Mouse (Mus musculus): ENCODE measurements at regions not wholly inside any gene's neighbourhood (a gene's known extent, or its start where the extent isn't known, plus 50 kb on each side); places are given as distances from the start of the nearest gene placed in this dataset.

GRCm38 (mm10) chr1:102628061-102628460, 2140.3 kb upstream of the Cdh20 start:
- Histone ChIP-seq H3K9ac (no peak overlapping the region), H3K27ac (ENCODE audit: low read depth, low read length) (no peak overlapping the region), H3K4me3 (ENCODE audit: low read depth, low read length) (no peak overlapping the region), H3K27me3 (ENCODE audit: insufficient read depth, low read length) (no peaks in the 10 kb centered on the region), H3K4me2 (ENCODE audit: low read depth) (no peak overlapping the region), H3K36me3 (ENCODE audit: insufficient read depth) (no peaks in the 10 kb centered on the region), H3K9me3 (ENCODE audit: low read length) (no peaks in the 10 kb centered on the region), H3K4me1 (ENCODE audit: insufficient read depth) (no peaks in the 10 kb centered on the region)
- TF ChIP-seq CTCF (IDR thresholded peaks at IDR 0.05; ENCODE audit: low read depth) = no peak
- DNase-seq = peak; percentile 80
- 75% methylated on average over 7 of the region's 7 CpGs for WGBS
- peak; percentile 100 for ATAC-seq

- H3K27ac ChIP-seq (ENCODE audit: low read depth, low read length) = no peak overlapping the region
- H3K4me1 ChIP-seq (ENCODE audit: insufficient read depth) = no peaks in the 10 kb centered on the region
- peak; percentile 69; the same call in 1 of the 2 replicates for ATAC-seq
- H3K9me3 ChIP-seq (ENCODE audit: low read length) = no peaks in the 10 kb centered on the region
- H3K4me2 ChIP-seq (ENCODE audit: low read depth) = no peak overlapping the region
- WGBS = 56% methylated on average over 1 of the region's 1 CpGs
- no peaks in the 10 kb centered on the region for H3K27me3 ChIP-seq (ENCODE audit: insufficient read depth, low read length)
- H3K9ac ChIP-seq = no peak overlapping the region
- no peaks in the 10 kb centered on the region for H3K36me3 ChIP-seq (ENCODE audit: insufficient read depth)
- H3K4me3 ChIP-seq (ENCODE audit: low read depth, low read length) = no peak overlapping the region
- TF ChIP-seq CTCF (IDR thresholded peaks at IDR 0.05; ENCODE audit: low read depth) = no peak
- peak; percentile 5 for DNase-seq
Observed at GRCm38 (mm10) chr1:102644379-102644778, 2123.9 kb upstream of the Cdh20 start.

GRCm38 (mm10) chr1:102687367-102688070, 2080.8 kb upstream of the Cdh20 start:
- ATAC-seq (no peak), DNase-seq (no peak)
- no peaks in the 10 kb centered on the region for H3K9me3 ChIP-seq (ENCODE audit: low read length)
- H3K27ac ChIP-seq (ENCODE audit: low read depth, low read length) = no peak overlapping the region
- no peak overlapping the region for H3K4me3 ChIP-seq (ENCODE audit: low read depth, low read length)
- no peaks in the 10 kb centered on the region for H3K36me3 ChIP-seq (ENCODE audit: insufficient read depth)
- WGBS = 87% methylated on average over 2 of the region's 2 CpGs
- no peaks in the 10 kb centered on the region for H3K4me1 ChIP-seq (ENCODE audit: insufficient read depth)
- TF ChIP-seq CTCF (IDR thresholded peaks at IDR 0.05; ENCODE audit: low read depth) = no peak
- no peak overlapping the region for H3K9ac ChIP-seq
- no peak overlapping the region for H3K4me2 ChIP-seq (ENCODE audit: low read depth)
- no peaks in the 10 kb centered on the region for H3K27me3 ChIP-seq (ENCODE audit: insufficient read depth, low read length)

GRCm38 (mm10) chr1:102716459-102716858, 2051.9 kb upstream of the Cdh20 start:
- Histone ChIP-seq H3K4me3 (ENCODE audit: low read depth, low read length) (no peak overlapping the region), H3K9me3 (ENCODE audit: low read length) (no peaks in the 10 kb centered on the region), H3K4me2 (ENCODE audit: low read depth) (no peak overlapping the region), H3K27me3 (ENCODE audit: insufficient read depth, low read length) (no peaks in the 10 kb centered on the region), H3K36me3 (ENCODE audit: insufficient read depth) (no peaks in the 10 kb centered on the region), H3K27ac (ENCODE audit: low read depth, low read length) (no peak overlapping the region), H3K9ac (no peak overlapping the region), H3K4me1 (ENCODE audit: insufficient read depth) (no peaks in the 10 kb centered on the region)
- 77% methylated on average over 2 of the region's 2 CpGs for WGBS
- TF ChIP-seq CTCF (IDR thresholded peaks at IDR 0.05; ENCODE audit: low read depth) = no peak
- ATAC-seq (no peak), DNase-seq (no peak)

GRCm38 (mm10) chr1:102733991-102734390, 2034.3 kb upstream of the Cdh20 start:
- Histone ChIP-seq H3K27me3 (ENCODE audit: insufficient read depth, low read length) (no peaks in the 10 kb centered on the region), H3K4me3 (ENCODE audit: low read depth, low read length) (no peak overlapping the region), H3K4me1 (ENCODE audit: insufficient read depth) (no peaks in the 10 kb centered on the region), H3K27ac (ENCODE audit: low read depth, low read length) (no peak overlapping the region), H3K9ac (no peak overlapping the region), H3K9me3 (ENCODE audit: low read length) (no peaks in the 10 kb centered on the region), H3K36me3 (ENCODE audit: insufficient read depth) (no peaks in the 10 kb centered on the region), H3K4me2 (ENCODE audit: low read depth) (no peak overlapping the region)
- ATAC-seq (no peak), DNase-seq (no peak)
- no peak for TF ChIP-seq CTCF (IDR thresholded peaks at IDR 0.05; ENCODE audit: low read depth)
- 96% methylated on average over 1 of the region's 1 CpGs for WGBS

- no peaks in the 10 kb centered on the region for H3K4me1 ChIP-seq (ENCODE audit: insufficient read depth)
- no peak overlapping the region for H3K27ac ChIP-seq (ENCODE audit: low read depth, low read length)
- no peak overlapping the region for H3K4me3 ChIP-seq (ENCODE audit: low read depth, low read length)
- TF ChIP-seq CTCF (IDR thresholded peaks at IDR 0.05; ENCODE audit: low read depth) = no peak
- no peaks in the 10 kb centered on the region for H3K36me3 ChIP-seq (ENCODE audit: insufficient read depth)
- DNase-seq (no peak), ATAC-seq (no peak)
- WGBS = 82% methylated on average over 3 of the region's 3 CpGs
- H3K9me3 ChIP-seq (ENCODE audit: low read length) = no peaks in the 10 kb centered on the region
- H3K27me3 ChIP-seq (ENCODE audit: insufficient read depth, low read length) = no peaks in the 10 kb centered on the region
- no peak overlapping the region for H3K4me2 ChIP-seq (ENCODE audit: low read depth)
- H3K9ac ChIP-seq = no peak overlapping the region
Observed at GRCm38 (mm10) chr1:102735392-102735791, 2032.9 kb upstream of the Cdh20 start.

GRCm38 (mm10) chr1:102757941-102758340, 2010.4 kb upstream of the Cdh20 start:
- H3K4me1 ChIP-seq (ENCODE audit: insufficient read depth) = no peaks in the 10 kb centered on the region
- no peaks in the 10 kb centered on the region for H3K27me3 ChIP-seq (ENCODE audit: insufficient read depth, low read length)
- no peaks in the 10 kb centered on the region for H3K36me3 ChIP-seq (ENCODE audit: insufficient read depth)
- no peak overlapping the region for H3K4me3 ChIP-seq (ENCODE audit: low read depth, low read length)
- no peak overlapping the region for H3K9ac ChIP-seq
- TF ChIP-seq CTCF (IDR thresholded peaks at IDR 0.05; ENCODE audit: low read depth) = no peak
- DNase-seq = no peak
- no peaks in the 10 kb centered on the region for H3K9me3 ChIP-seq (ENCODE audit: low read length)
- H3K27ac ChIP-seq (ENCODE audit: low read depth, low read length) = no peak overlapping the region
- WGBS = 38% methylated on average over 1 of the region's 1 CpGs
- no peak for ATAC-seq
- no peak overlapping the region for H3K4me2 ChIP-seq (ENCODE audit: low read depth)

Measured in forebrain, postnatal 0 days (tissue).